Mouse (Mus musculus) CH12.LX (cell line): ENCODE data around the gene Nkx2-5. TPM values are rescaled to one million over a fixed set of nuclear protein-coding genes. Genes with fewer than 3 reads are reported as not detected.

ENCODE experiments used
- DNase-seq: peaks from one replicate; pipeline ENCODE4 v3.0.0-alpha.2; 2013; ENCODE audit errors: extremely low read depth
- H3K27ac ChIP-seq: 2 replicates; pipeline ENCODE4 v1.5.1; 2012; ENCODE audit warnings: low read depth, mild to moderate bottlenecking, control low read depth, moderate library complexity; ENCODE audit not compliant: insufficient read depth
- H3K27me3 ChIP-seq: replicated peaks from 2 replicates; pipeline ENCODE3; 2012; ENCODE audit warnings: inconsistent platforms
- H3K36me3 ChIP-seq, 2 experiments: replicated peaks in 1 of 2; 2 replicates each; pipeline versions ENCODE3 to v1.6.1; 2012; ENCODE audit warnings: inconsistent platforms in 1 of 2, low read length in 1 of 2, mild to moderate bottlenecking in 1 of 2, mixed read lengths in 1 of 2, moderate library complexity in 1 of 2; ENCODE audit not compliant: control insufficient read depth in 1 of 2, insufficient read depth in 1 of 2
- H3K4me1 ChIP-seq, 2 experiments: 2 replicates each; pipeline ENCODE4 v1.6.1; 2012; ENCODE audit warnings: inconsistent platforms in 1 of 2, moderate library complexity in 1 of 2; ENCODE audit not compliant: insufficient read depth in 2 of 2, control insufficient read depth in 1 of 2
- H3K4me2 ChIP-seq: 2 replicates; pipeline ENCODE4 v1.6.1; 2012; ENCODE audit warnings: low read depth, mild to moderate bottlenecking, control low read depth; ENCODE audit not compliant: poor library complexity, insufficient read depth, severe bottlenecking
- H3K4me3 ChIP-seq, 3 experiments: fragments of 150-350 bp in 1 of 3; sonication (generic) in 1 of 3; replicated peaks in 1 of 3; 2 replicates each; pipeline versions ENCODE3 to v1.5.1; 2011 to 2012; ENCODE audit warnings: low read depth in 2 of 3, low read length in 2 of 3, mild to moderate bottlenecking in 2 of 3, moderate library complexity in 2 of 3, control low read depth in 1 of 3, improper control_type of control experiment in 1 of 3, inconsistent platforms in 1 of 3, mixed read lengths in 1 of 3; ENCODE audit not compliant: poor library complexity in 1 of 3
- H3K79me2 ChIP-seq: replicated peaks from 2 replicates; pipeline ENCODE4 v1.6.1; 2012; ENCODE audit warnings: mild to moderate bottlenecking, moderate library complexity; ENCODE audit not compliant: control insufficient read depth, poor library complexity, insufficient read depth, severe bottlenecking; ENCODE audit errors: extremely low read depth
- H3K9ac ChIP-seq: 2 replicates; pipeline ENCODE4 v1.6.1; 2012; ENCODE audit warnings: low read depth, mild to moderate bottlenecking, control low read depth, moderate library complexity; ENCODE audit not compliant: insufficient read depth
- H3K9me3 ChIP-seq: replicated peaks from 2 replicates; pipeline ENCODE3; 2012; ENCODE audit warnings: low read length, inconsistent platforms, mixed read lengths
- ELF1 ChIP-seq: IDR thresholded peaks from 2 replicates; pipeline ENCODE4 v1.6.1; 2014; ENCODE audit warnings: low read depth, mild to moderate bottlenecking, inconsistent platforms, low read length, improper control_type of control experiment
- ETS1 ChIP-seq: conservative IDR thresholded peaks from 2 replicates; pipeline ENCODE4 v1.6.1; 2012; ENCODE audit warnings: low read depth, mild to moderate bottlenecking, inconsistent platforms, low read length, improper control_type of control experiment, moderate library complexity
- IRF4 ChIP-seq: IDR thresholded peaks from 2 replicates; pipeline ENCODE4 v1.6.1; 2014; ENCODE audit warnings: low read depth, mild to moderate bottlenecking, inconsistent platforms, low read length, improper control_type of control experiment
- JUN ChIP-seq: IDR thresholded peaks from 2 replicates; pipeline ENCODE4 v1.6.1; 2011; ENCODE audit warnings: low read depth, mild to moderate bottlenecking, low read length, improper control_type of control experiment, moderate library complexity; ENCODE audit not compliant: insufficient read depth
- MEF2A ChIP-seq: IDR thresholded peaks from 2 replicates; pipeline ENCODE4 v1.6.1; 2014; ENCODE audit warnings: low read depth, mild to moderate bottlenecking, inconsistent platforms, low read length, improper control_type of control experiment, borderline replicate concordance
- SIN3A ChIP-seq: IDR thresholded peaks from 2 replicates; pipeline ENCODE4 v1.6.1; 2012; ENCODE audit warnings: low read length, improper control_type of control experiment, inconsistent platforms
- UBTF ChIP-seq: IDR thresholded peaks from 2 replicates; pipeline ENCODE4 v1.6.1; 2012; ENCODE audit warnings: low read depth, mild to moderate bottlenecking, inconsistent platforms, low read length, improper control_type of control experiment, moderate library complexity
- ZC3H11A ChIP-seq: IDR thresholded peaks from 2 replicates; pipeline ENCODE4 v1.6.1; 2012; ENCODE audit warnings: low read depth, mild to moderate bottlenecking, inconsistent platforms, low read length, improper control_type of control experiment
- dilution Hi-C: fragments of 300-500 bp; cut with MboI; formaldehyde crosslinking; loops from 2 replicates; pipeline ENCODE4 v1.14.3; 2020; ENCODE audit warnings: low sequenced_read_pairs; ENCODE audit not compliant: extremely low pct_unique_long_range_greater_than_20kb, extremely low pct_ligation_motif_present
- in situ Hi-C: fragments of 300-500 bp; cut with MboI; formaldehyde crosslinking; loops from 3 replicates; pipeline ENCODE4 v1.14.3; 2019; ENCODE audit warnings: low sequenced_read_pairs, low pct_ligation_motif_present, low pct_unique_long_range_greater_than_20kb, mixed read lengths
- polyA plus RNA-seq: library from polyadenylated mRNA; unstranded; fragments of >175 nt; gene quantifications from 2 replicates; pipeline ENCODE4 v1.2.1, GENCODE M21; 2012; ENCODE audit warnings: low read depth; ENCODE audit not compliant: insufficient read length
- total RNA-seq, 2 experiments: library from RNA; depleted of rRNA; stranded (reverse); fragments of 300-350 nt in 1 of 2; fragments of >200 nt in 1 of 2; gene quantifications; 2 replicates each; pipeline ENCODE4 v1.2.3; 2012 to 2014

Gene Nkx2-5
- total and polyA plus RNA-seq, 3 experiments = not detected

- Histone ChIP-seq H3K4me2 (no peak overlapping the region), H3K4me1 (peaks cover 12 to 31% of the 10 kb centered on the region in 2 experiments), H3K9ac (no peak overlapping the region), H3K4me3 (no peak overlapping the region), H3K79me2 (no peaks in the 10 kb centered on the region), H3K27ac (no peak overlapping the region), H3K36me3 (no peaks in the 10 kb centered on the region)
- peak; percentile 27 for DNase-seq
- dilution Hi-C loops = no loop called here
- TF ChIP-seq IRF4 (no peak), MEF2A (peak; percentile 89), JUN (no peak)
- TF ChIP-seq, all 38 proteins: peak for 1
- in situ Hi-C loops = loop anchor here (5.0 kb wide), 1 partner anchor 47 kb away; no protein-coding TSS in a partner anchor
- no peaks in the 10 kb centered on the region for H3K27me3 ChIP-seq
- peaks cover 7% of the 10 kb centered on the region for H3K9me3 ChIP-seq
Measured at GRCm38 (mm10) chr17:26864343-26864742, 19.5 kb upstream of the Nkx2-5 start.

GRCm38 (mm10) chr17:26861793-26862192 is 17.0 kb upstream of the Nkx2-5 start:
- in situ Hi-C loops = loop anchor here (5.0 kb wide), 1 partner anchor 44 kb away; no protein-coding TSS in a partner anchor
- Histone ChIP-seq H3K79me2 (no peaks in the 10 kb centered on the region), H3K4me3 (no peak overlapping the region), H3K4me1 (peaks cover 10 to 30% of the 10 kb centered on the region in 2 experiments), H3K27me3 (no peaks in the 10 kb centered on the region), H3K9ac (no peak overlapping the region), H3K27ac (no peak overlapping the region)
- dilution Hi-C loops = no loop called here
- TF ChIP-seq ETS1 (no peak), ZC3H11A (no peak), UBTF (no peak), SIN3A (no peak)
- TF ChIP-seq, all 38 proteins: peak for 0
- Histone ChIP-seq H3K4me2 (no peak overlapping the region), H3K36me3 (no peaks in the 10 kb centered on the region), H3K9me3 (peaks cover 7% of the 10 kb centered on the region)
- no peak for DNase-seq

GRCm38 (mm10) chr17:26861383-26861782 is 16.6 kb upstream of the Nkx2-5 start:
- Histone ChIP-seq H3K4me3 (no peak overlapping the region), H3K79me2 (no peaks in the 10 kb centered on the region), H3K27ac (no peak overlapping the region), H3K4me2 (no peak overlapping the region), H3K4me1 (peaks cover 10 to 26% of the 10 kb centered on the region in 2 experiments), H3K9me3 (peaks cover 7% of the 10 kb centered on the region), H3K9ac (no peak overlapping the region), H3K36me3 (no peaks in the 10 kb centered on the region), H3K27me3 (no peaks in the 10 kb centered on the region)
- no peak for DNase-seq
- dilution Hi-C loops = no loop called here
- in situ Hi-C loops = loop anchor here (5.0 kb wide), 1 partner anchor 44 kb away; no protein-coding TSS in a partner anchor
- no peak for TF ChIP-seq ELF1
